Mouse (Mus musculus): ENCODE measurements at regions not wholly inside any gene's neighbourhood (a gene's known extent, or its start where the extent isn't known, plus 50 kb on each side); places are given as distances from the start of the nearest gene placed in this dataset.
"Not testable (repeated sequence)": the region's sequence is repeated elsewhere in the genome, so short reads cannot be mapped to it uniquely, and the experiment has no call there.

GRCm38 (mm10) chr8:88906244-88906643 is 137.7 kb downstream of the Sall1 start:
- DNase-seq (ENCODE audit: low spot score in 2 of 2): no peak

GRCm38 (mm10) chr8:88903094-88903493 is 140.9 kb downstream of the Sall1 start:
- DNase-seq (ENCODE audit: low spot score in 2 of 2): no peak

- no peak for DNase-seq (ENCODE audit: low spot score in 2 of 2)
Measured at GRCm38 (mm10) chr8:88883751-88884390, 160.1 kb downstream of the Sall1 start.

- DNase-seq (ENCODE audit: low spot score in 2 of 2): no peak
Measured at GRCm38 (mm10) chr8:88879857-88880256, 164.1 kb downstream of the Sall1 start.

GRCm38 (mm10) chr8:88877921-88878320 is 166.0 kb downstream of the Sall1 start:
- no peak for DNase-seq (ENCODE audit: low spot score in 2 of 2)

GRCm38 (mm10) chr8:88862846-88863455 is 166.1 kb downstream of the Cyld start:
- peak in 1 of 2 experiments; percentile 23 for DNase-seq (ENCODE audit: low spot score in 2 of 2)

- DNase-seq (ENCODE audit: low spot score in 2 of 2): no peak
Measured at GRCm38 (mm10) chr8:88857216-88857615, 160.4 kb downstream of the Cyld start.

- DNase-seq (ENCODE audit: low spot score in 2 of 2): no peak
Measured at GRCm38 (mm10) chr8:88853200-88853599, 156.4 kb downstream of the Cyld start.

- DNase-seq (ENCODE audit: low spot score in 2 of 2): no peak
Measured at GRCm38 (mm10) chr8:88845916-88846315, 149.1 kb downstream of the Cyld start.

- DNase-seq (ENCODE audit: low spot score in 2 of 2): no peak
Measured at GRCm38 (mm10) chr8:88844370-88844769, 147.5 kb downstream of the Cyld start.

- no peak for DNase-seq (ENCODE audit: low spot score in 2 of 2)
Measured at GRCm38 (mm10) chr8:88842451-88842850, 145.6 kb downstream of the Cyld start.

- DNase-seq (ENCODE audit: low spot score in 2 of 2): no peak
Measured at GRCm38 (mm10) chr8:88840096-88840495, 143.3 kb downstream of the Cyld start.

- no peak for DNase-seq (ENCODE audit: low spot score in 2 of 2)
Measured at GRCm38 (mm10) chr8:88835756-88836291, 139.0 kb downstream of the Cyld start.

- no peak for DNase-seq (ENCODE audit: low spot score in 2 of 2)
Measured at GRCm38 (mm10) chr8:88825816-88826215, 129.0 kb downstream of the Cyld start.

GRCm38 (mm10) chr8:88823931-88824330 is 127.1 kb downstream of the Cyld start:
- no peak for DNase-seq (ENCODE audit: low spot score in 2 of 2)

GRCm38 (mm10) chr8:88820275-88820850 is 123.5 kb downstream of the Cyld start:
- no peak for DNase-seq (ENCODE audit: low spot score in 2 of 2)

GRCm38 (mm10) chr8:88816461-88816860 is 119.6 kb downstream of the Cyld start:
- no peak for DNase-seq (ENCODE audit: low spot score in 2 of 2)

GRCm38 (mm10) chr8:88814246-88814645 is 117.4 kb downstream of the Cyld start:
- no peak for DNase-seq (ENCODE audit: low spot score in 2 of 2)

GRCm38 (mm10) chr8:88812901-88813676 is 116.3 kb downstream of the Cyld start:
- DNase-seq (ENCODE audit: low spot score in 2 of 2): no peak

- not testable (repeated sequence) for DNase-seq (ENCODE audit: low spot score in 2 of 2)
Measured at GRCm38 (mm10) chr8:88806851-88807250, 110.0 kb downstream of the Cyld start.

Data from adrenal gland, adult 18-20 months (tissue).